Mouse (Mus musculus) retina, embryonic 14.5 days (tissue): Measurements from ENCODE around the gene Prdx6.
A peak's percentile ranks its signal among the peaks of the same experiment; 100 is the strongest.

ENCODE experiments used
- DNase-seq: peaks from one replicate; pipeline ENCODE4 v3.0.0-alpha.2; 2015; ENCODE audit warnings: low spot score

Prdx6 gene

DNA sequence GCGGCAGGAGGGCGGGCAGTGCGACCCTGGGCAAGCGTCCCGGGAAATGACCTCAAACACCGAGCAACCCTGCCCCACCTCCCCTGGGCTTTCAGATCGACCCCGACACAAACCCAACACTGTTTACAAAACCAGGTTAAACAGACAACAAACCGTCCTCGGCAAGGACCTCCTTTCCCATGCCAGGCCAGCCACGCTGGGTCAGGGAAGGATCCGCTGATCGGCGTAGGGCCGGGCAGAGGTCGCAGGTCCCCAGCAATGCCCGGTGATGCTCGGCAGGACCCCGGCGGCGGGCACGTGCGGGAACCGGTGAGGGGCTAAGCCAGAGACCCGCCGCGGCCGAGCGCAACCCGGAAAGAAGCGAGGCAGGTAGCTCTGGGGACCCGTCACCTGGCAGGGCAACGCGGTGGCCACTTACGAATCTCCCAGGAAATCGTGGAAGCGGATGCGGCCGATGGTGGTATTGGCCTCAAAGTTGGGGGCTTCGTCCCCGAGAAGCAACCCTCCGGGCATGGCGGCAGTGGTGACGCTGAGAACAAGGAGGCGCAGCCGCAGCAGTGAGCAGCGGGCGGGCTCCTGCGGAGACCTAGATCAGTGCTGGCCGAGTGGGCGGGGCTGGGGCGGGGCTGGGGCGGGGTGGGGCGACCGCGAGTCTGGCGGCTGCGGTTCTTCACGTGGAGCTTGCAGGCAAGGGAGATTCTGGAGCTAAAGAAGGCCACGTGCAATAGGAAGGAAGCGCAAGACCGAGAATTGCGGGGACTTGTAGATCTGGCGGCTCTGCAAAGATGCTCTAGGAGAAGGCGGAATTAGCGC is at the start of gene Prdx6:
Prdx6 (minus strand) TSS at position 616 of the 813 bp plus-strand sequence.
- peak; percentile 87 for DNase-seq

DNA sequence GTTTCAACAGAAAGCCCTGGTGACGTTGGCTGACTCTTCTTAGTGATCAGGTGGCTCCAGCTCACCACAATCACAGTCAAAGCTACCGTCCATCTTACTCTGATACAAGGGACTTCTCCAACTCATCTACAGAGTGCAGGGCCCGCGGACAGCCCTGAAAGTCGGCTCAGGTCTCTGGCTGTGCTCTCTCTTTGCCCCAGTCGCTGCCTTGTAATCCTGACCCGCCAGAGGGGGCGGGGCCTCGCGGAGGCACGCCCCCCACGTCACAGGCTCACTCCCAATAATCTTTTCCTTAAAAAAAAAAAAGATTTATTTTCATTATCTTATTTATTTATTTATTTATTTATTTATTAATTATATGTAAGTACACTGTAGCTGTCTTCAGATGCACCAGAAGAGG is 37.2 kb upstream of the Prdx6 start:
- DNase-seq = no peak

DNA sequence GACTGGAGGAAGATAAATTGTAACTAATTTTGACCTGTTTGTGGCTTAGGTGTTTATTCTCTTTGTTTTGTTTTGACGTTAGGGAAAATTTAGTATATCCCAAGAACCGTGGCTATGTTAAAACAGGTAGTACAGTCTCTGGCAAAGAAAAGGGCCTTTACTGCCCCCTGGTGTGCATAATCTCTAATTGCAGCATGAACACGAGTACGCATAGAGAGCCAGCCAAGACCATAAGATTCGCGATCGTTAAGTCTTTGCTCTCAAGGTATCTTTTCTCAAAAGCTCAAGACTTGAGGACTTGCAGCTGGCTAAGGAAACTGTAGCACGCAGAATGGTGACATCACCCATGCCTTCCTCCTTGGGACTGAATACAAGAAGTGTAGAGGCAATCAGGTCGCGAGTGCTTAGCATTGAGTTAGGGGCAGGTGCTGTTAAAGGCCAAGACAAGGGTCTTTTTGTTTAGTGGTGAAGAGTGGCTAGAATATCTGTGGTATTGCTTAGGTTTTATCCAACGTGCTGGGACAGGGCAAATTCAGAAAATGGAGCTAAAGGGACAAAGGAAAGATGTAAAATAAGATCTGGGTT is 35.8 kb upstream of the Prdx6 start:
- DNase-seq = peak; percentile 81

DNA sequence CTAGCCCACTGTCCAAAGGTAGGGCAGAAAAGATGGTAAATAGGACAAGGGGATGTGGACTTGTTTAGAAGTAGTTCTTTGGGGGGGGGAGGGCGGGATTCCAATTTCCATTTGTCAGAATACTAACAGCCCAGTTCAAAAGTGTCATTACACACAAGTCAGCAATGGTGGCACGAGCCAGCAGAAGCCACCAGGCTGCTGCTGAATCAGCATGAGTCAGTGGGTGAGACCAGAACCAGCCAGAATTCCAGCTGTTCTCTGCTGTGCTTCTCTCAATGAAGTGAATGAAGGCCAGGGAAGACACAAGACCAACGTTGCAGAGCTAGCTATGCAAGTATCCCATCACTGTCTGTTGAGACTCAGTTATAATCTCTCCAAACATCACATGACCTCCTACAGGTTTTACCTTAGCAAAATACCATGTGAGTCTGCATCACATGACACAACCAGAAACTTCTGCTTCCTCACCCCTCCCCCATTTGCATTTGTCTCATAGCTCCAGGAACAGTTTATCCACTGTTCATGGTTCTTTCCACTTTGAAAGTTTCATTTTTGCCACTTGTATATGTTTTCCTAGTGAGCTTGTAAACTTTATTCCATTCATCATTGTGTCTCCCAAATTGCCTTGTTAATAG is 30.2 kb upstream of the Prdx6 start:
- DNase-seq = no peak

DNA sequence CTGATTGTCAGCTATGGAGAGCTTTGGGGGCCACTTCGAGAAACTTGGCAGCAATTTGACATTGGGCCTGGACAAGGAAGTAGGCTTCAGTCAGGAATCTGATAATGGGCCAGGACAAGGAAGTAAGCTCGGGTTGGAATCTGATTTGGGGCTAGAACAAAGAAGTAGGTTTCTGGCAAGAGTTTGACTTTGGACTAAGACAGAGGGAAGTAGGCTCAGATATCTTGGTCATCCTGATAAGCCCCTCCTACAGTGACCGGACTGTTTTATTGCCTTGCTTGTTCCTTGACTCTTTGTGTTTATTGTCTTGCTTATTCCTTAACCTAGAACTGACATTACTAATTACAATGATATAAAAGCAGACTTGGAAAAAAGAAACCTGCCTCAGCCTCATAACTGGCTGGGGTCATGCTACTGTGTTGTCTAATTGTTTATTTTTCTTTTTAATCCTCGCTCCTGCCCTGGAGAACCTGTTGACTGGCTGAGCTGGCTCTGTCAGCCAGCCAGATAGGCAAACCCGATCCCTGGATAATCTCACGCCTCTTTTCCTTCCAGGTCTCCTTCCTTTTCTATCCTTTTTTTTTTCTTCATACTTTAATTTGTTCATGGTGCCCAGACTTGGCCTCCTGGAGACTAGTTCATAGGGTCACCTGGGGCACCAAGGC is 28.4 kb upstream of the Prdx6 start:
- no peak for DNase-seq

DNA sequence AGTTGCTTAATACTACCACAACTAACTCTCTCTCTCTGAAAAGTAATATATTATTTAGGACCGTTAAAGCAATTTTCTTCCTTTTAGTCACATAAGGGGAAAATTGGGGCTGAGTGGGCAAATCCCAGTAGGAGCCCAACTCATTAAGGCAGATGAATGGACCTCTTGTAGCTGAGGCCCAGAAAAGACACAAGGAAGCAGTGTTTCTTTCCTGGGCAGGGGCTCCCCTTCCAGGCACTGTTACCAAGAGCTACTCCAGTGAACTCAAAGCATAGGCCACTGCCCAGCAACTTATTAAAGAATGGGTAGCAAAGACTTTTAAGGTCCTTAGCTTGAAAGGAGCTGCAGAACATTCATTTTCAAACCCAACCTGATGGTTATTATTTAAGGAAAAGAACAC is 22.5 kb upstream of the Prdx6 start:
- DNase-seq = peak; percentile 35

DNA sequence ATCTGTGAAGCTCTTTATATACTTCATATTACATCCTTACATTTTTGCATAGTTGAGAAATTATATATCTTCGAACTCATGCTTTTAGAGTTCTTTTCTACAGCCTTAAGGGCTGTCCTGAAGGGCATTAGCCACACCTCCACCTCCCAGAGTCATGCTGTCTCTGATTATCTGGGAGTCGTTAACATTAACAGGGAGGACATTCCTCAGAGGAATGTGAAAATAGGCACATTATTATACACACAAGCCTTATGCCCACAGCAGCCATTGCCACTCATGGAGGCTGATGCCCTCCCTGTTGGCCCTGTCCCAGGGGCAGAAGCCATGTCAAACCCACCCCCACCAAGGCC is 20.4 kb upstream of the Prdx6 start:
- DNase-seq = no peak

DNA sequence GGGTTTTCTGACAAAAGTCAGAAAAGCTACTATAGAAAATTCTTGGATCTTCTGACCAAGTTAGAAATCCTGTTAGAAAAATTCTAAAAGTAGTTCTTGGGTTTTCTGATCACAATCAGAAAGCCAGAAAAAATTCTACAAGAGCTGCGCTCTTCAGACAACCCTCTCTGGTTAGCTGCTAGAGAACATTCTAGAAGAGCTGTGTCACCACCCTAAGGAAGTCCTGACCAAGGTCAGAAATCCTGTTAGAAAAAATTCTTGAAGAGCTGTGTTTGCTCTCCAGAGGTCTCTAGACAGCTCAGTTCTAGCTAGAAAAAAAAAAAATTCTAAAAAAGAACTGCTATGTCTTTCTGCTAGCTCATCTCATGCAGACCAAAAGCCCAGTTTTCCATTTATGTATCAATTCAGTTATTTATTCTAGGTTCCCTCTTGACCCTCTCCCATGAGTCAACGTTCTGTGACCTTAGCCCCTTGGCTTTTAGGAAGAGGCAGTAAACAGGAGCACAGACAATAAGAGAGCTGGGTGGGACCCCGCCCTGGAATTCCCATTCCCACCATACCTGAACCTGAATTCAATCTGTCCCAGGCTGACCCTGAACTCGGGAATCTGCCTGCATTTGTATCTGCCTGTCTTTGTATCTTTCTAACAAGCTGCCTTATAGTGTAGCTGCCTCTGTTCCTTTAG is 19.9 kb upstream of the Prdx6 start:
- no peak for DNase-seq

DNA sequence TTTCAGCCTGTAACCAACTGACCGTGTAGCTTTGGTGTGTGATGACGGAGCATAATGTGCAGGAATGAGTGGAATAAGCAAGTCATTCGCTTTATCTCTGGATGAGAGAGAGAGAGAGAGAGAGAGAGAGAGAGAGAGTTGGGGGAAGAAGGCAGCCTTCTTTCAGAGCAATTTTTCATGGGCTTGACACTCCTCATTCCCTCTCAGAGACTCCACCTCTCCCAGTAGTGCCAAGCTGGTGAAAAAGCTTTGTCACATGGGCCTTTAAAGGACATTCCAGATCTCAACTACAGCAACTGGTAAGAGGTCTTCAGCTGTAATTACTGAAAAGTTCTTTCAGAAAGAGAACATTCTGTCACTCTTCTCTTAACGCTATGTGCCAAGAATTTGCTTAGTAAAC is 18.3 kb upstream of the Prdx6 start:
- no peak for DNase-seq

DNA sequence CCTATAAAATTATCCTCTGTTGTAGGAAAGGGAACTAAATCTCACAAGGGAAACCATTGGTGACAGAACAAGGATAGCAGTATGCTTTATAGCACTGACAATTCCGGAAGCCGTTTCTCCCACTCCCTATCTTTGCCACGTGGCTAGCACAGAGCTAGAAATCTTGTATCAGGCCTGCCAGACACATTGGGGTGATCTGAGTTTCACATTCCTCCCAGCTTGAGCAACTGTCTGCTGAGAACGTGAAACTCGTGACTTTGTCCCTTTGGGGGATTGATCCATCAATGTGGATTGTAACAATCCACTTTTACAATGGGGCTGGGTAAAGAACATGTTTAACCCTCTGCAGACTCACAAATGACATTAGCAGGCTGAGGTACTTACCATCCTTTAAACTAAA is 17.9 kb upstream of the Prdx6 start:
- no peak for DNase-seq

DNA sequence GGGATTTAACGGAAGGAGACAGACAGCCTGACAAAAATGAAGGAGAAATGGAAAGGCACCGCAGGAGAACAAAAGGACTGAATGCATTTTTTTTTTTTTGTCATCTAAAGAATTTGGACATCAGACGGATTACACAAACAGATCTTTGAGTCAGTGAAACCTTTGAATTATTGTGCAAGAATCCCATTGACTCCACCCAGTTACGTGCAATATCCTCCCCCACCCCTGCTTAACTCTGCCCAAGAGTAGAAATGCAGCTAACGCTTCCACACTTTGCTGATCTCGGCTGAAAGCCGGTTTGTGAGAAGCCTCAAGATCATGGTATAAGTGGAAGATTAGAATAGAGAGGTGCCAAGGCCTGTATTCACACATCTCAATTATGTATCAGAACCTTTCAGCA is 17.1 kb upstream of the Prdx6 start:
- no peak for DNase-seq

DNA sequence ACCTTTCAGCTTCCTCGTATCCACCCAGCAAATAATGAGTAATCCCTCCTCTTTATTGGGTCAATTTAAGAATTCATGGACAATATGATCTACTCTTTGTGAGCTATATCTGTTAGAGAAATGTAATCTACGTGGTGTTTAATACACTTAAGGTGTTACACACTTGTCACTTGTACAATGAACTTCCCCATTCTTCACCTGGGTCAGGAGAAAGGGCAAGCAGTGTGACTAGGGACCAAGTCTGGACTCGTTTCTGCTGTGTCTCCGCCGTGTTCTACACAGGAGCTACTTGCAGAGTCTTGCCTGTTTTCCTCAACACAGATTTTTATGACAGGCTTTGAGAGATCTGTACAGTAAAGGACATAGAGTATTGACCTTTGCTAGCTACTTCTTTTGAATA is 13.9 kb upstream of the Prdx6 start:
- no peak for DNase-seq

DNA sequence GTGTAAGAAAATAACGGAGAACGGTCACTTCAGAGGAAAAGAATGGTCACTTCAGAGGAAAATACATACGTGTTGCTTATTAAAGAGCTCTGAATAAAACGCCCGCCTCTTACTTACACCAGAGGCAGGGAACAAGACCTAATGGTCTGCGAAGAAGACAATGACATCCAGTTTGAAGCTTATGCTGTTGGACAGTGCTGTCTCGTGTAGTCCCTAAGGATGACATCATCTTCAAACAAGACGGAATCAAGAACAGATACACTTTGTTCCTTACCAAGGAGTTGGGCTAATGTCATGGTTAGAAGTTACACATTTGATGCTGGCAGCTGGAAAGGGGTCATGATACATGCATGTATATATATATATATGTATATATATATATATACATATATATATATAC is 12.6 kb upstream of the Prdx6 start:
- peak; percentile 27 for DNase-seq

DNA sequence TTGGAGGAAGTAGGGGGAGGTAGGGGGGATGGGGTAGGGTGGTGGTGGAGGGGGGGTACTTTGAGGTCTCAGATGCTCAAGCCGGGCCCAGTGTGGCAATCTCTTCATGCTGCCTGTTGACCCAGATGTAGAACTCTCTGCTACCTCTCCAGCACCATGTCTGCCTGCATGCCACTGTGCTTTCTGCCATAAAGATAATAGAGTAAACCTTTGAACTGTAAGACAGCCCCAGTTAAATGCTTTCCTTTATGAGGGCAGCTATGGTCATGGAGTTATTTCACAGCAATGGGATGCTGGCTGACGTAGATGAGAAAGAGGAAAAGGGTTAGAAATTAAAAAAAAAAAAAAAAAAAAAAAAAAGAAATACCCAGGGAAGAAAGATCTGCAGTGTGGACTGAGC is 11.5 kb upstream of the Prdx6 start:
- DNase-seq = no peak

DNA sequence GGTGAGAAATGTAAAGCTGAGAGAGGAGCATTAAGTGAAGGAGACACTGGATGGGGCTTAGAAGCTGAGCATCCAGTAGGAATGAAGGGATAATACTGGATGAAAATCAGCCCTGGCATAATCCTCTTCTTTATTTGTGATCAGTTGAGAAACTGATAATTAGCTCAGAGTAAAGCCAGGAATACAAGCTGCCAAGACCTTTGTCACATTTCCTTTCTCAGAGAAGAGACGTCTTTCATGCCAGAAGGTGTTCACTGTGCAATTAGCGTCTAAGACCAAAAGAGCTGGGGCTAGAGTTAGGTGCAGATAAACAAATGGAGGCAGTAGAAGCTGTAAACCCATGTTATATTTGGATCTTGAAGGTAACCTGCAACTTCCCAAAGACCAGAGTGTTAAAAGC is 9.7 kb upstream of the Prdx6 start:
- no peak for DNase-seq

DNA sequence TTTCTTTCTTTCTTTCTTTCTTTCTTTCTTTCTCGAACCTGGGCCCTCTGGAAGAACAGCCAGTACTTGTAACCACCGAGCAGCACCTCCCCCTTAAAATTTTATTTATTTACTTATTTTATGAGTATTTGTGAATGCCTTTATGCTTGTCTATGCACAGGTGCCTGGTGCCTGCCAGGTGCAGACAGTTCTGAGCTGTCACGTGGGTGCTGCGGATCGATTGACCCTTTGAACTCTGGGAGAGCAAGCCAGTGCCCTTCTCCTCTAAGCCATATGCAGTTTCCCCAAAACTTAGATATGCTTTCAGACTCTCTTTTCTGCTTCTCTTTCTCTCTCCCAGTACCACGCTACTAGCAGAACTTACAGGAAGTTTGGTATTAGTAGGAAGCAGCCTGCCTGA is 8.1 kb upstream of the Prdx6 start:
- DNase-seq = no peak

DNA sequence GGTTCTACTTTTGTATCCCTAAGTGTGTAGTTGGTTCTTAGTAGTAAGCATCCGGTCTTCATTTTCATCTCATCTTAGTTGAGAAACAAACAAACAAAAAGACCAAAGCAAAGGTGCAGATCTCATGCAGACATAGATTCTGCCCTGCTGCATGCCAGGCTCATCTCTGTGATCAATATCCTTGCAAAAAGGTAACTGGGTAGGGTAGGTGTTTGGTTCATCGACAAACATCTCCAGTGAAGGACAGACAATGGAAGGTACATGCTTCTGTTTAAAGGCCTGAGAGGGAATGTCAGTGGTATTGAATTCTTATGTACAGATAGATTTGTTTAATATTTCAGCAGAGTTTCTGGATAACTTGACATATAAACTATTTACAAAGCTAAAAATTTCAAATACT is 7.3 kb upstream of the Prdx6 start:
- no peak for DNase-seq

DNA sequence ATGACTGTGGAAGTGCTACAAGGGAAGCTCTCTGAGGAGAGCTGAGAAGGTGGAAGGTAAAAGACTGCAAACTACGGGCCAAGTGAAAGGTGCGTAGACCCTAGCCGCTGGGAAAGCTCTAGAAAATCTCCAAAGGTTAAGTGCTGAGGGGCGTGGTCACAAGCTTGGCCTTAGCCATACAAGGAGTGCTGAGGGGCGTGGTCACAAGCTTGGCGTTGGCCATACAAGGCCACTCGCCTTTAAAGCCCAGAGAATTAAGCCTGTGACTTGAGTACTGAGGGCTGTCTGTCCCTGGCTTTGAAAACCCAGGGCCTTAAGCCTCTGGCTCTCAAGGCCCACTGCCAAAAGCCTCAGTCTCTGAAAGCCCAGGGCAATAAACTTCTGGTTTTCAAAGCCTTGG is 5.9 kb upstream of the Prdx6 start:
- DNase-seq = no peak

DNA sequence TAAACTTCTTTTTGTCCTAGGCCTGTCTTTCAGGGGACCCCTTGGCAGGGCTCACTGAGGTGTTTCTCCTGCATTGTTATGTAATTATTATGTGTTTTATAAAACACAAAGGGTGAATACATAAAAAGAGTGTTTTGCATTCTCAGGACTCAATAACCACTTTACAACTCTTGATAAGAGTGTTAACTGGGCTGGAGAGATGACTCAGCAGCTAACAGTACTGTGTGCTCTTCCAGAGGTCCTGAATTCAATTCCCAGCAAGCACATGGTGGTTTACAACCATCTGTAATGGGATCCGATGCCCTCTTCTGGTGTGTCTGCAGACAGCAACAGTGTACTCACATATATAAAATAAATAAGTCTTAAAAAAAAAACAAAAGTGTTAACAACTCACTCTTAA is 3.3 kb upstream of the Prdx6 start:
- no peak for DNase-seq

DNA sequence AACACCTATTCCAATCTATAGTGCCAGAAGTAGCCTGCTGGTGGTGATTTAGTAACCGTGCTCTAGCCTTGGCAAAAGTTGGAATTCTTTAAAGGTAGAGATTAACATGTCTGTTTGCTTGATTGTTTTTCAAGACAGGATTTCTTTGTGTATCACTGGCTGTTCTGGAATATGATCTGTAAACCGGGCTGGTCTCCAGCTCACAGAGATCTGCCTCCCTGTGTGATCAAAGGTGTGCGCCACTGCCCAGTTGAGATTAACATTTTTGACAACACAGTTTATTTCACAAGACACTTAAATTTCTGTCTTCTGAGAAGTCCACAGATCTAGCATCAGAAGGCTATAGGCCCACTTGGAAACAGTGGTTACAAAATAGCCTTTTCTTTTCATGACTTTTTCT is 1.9 kb upstream of the Prdx6 start:
- DNase-seq = no peak

DNA sequence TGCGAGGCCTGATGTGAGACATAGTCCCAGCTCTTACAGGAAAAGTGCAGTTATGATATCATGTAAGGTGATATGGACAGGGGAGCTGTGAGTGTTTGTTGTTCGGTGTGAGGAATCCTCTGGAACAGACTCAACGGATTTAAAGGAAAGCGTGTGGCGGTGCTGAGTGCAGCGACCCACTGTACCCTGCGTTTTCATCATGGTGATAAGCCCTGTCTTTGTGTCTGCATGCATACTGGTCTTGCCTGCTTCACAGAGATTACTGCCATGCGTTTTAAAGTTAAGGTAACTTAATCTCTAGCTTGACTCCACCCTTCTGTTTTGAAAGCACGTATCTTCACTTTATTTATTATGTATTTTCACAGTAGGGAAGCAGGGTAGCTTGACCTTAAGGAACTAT is 1.3 kb upstream of the Prdx6 start:
- no peak for DNase-seq

DNA sequence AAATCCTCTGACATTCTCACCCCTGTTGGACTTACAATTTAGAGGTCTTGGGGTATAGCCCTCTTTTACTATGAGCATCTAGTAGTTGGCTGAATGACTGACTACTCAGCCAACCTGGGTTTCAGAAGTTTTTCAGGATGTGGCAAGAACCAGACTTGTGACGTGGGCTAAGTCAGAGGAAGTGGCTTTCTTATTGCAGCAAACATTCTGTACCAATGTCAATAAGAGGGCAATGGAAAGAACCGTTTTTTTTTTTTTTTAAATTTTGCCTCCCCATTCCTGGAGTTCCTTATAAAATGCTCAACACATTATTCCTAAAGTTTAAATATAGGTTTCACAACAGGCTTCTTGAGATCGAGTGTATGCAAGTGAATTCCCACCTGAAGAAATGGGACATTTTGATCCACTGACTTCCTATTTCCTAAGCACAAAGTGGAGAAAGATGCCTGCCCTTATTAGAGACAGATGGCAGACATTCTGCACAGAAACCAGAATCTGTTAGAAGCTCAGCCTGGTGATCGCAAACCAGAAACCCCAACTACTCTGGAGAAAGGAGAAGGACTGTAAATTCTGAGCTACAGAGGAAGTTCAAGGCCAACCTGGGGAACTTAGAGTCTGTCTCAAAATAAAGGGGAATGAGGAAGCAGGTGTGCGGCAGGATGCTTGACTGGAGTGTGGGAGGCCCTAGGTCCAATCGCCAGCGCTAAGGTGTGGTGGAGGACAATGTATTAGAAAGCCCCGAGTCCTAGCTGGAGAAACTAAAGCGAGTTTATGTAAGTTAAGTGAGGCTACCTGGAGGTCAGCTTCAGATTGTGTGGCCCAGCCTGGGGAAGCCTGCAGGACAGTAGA is 622 bp upstream of the Prdx6 start:
- DNase-seq = no peak
